Mouse (Mus musculus) heart, adult 2 months (tissue): ENCODE measurements at regions not wholly inside any gene's neighbourhood (a gene's known extent, or its start where the extent isn't known, plus 50 kb on each side); places are given as distances from the start of the nearest gene placed in this dataset.
A peak's percentile ranks its signal among the peaks of the same experiment; 100 is the strongest.
"Not testable (repeated sequence)": the region's sequence is repeated elsewhere in the genome, so short reads cannot be mapped to it uniquely, and the experiment has no call there.

Source experiments
- DNase-seq, 2 experiments: peaks; one replicate each; pipeline ENCODE4 v3.0.0; 2021
- H3K27ac ChIP-seq: fragments of 200-600 bp; 2 replicates; pipeline ENCODE4 v1.8.1; 2022
- H3K27me3 ChIP-seq: fragments of 200-500 bp; 2 replicates; pipeline ENCODE4 v1.6.1; 2012; ENCODE audit warnings: mild to moderate bottlenecking, low read length, inconsistent platforms, mixed read lengths; ENCODE audit not compliant: control insufficient read depth, insufficient read depth
- H3K36me3 ChIP-seq: fragments of 200-500 bp; 2 replicates; pipeline ENCODE4 v1.6.1; 2012; ENCODE audit warnings: low read length, inconsistent platforms; ENCODE audit not compliant: control insufficient read depth, insufficient read depth
- H3K4me1 ChIP-seq: fragments of 200-500 bp; 2 replicates; pipeline ENCODE4 v1.6.1; 2011; ENCODE audit warnings: low read length; ENCODE audit not compliant: control insufficient read depth, insufficient read depth
- H3K4me3 ChIP-seq: fragments of 200-600 bp; 2 replicates; pipeline ENCODE4 v1.8.1; 2022
- H3K79me2 ChIP-seq: fragments of 200-500 bp; replicated peaks from 2 replicates; pipeline ENCODE4 v1.6.1; 2012; ENCODE audit warnings: mild to moderate bottlenecking, inconsistent platforms, low read length, moderate library complexity, mixed read lengths; ENCODE audit not compliant: control insufficient read depth, insufficient read depth
- H3K9ac ChIP-seq: fragments of 200-500 bp; 2 replicates; pipeline ENCODE4 v1.6.1; 2012; ENCODE audit warnings: low read depth, mild to moderate bottlenecking, control low read depth, inconsistent platforms, low read length, mixed read lengths
- CTCF ChIP-seq: fragments of 200-600 bp; IDR thresholded peaks from 2 replicates; pipeline ENCODE4 v1.8.1; 2022; ENCODE audit warnings: antibody characterized with exemption, mild to moderate bottlenecking, moderate library complexity
- EP300 ChIP-seq: fragments of 200-500 bp; IDR thresholded peaks from 2 replicates; pipeline ENCODE4 v1.6.1; 2011; ENCODE audit warnings: low read depth, low read length, control low read depth; ENCODE audit not compliant: insufficient read depth
- POLR2A ChIP-seq: fragments of 200-500 bp; IDR thresholded peaks from 2 replicates; pipeline ENCODE4 v1.6.1; 2011; ENCODE audit warnings: mild to moderate bottlenecking, low read depth, low read length, control low read depth; ENCODE audit not compliant: insufficient read depth
- WGBS: fragments of 180-500 bp; shearing (Covaris S2); methylation state at CpG from one replicate; pipeline ENCODE4 v1.1.7; 2018; 5-methylcytosine and 5-hydroxymethylcytosine counted together
- intact Hi-C: fragments of 180-260 bp; cut with DNase I; formaldehyde crosslinking; loops from one replicate; pipeline ENCODE4 v1.15.1; 2025

GRCm38 (mm10) chr17:7527681-7528080 is 142.4 kb upstream of the Unc93a2 start:
- no peak for TF ChIP-seq POLR2A
- TF ChIP-seq CTCF = peak; percentile 41
- intact Hi-C loops = no loop called here
- no peaks in the 10 kb centered on the region for H3K27me3 ChIP-seq
- no peak overlapping the region for H3K4me3 ChIP-seq
- H3K79me2 ChIP-seq = no peaks in the 10 kb centered on the region
- H3K36me3 ChIP-seq = no peaks in the 10 kb centered on the region
- no peak overlapping the region for H3K9ac ChIP-seq
- WGBS = 71% methylated on average over 3 of the region's 3 CpGs
- no peak for DNase-seq
- no peaks in the 10 kb centered on the region for H3K4me1 ChIP-seq
- no peak overlapping the region for H3K27ac ChIP-seq

GRCm38 (mm10) chr17:7524497-7524896 is 139.2 kb upstream of the Unc93a2 start:
- H3K4me1 ChIP-seq, DNase-seq, H3K4me3 ChIP-seq, H3K79me2 ChIP-seq, H3K27ac ChIP-seq, intact Hi-C loops, H3K9ac ChIP-seq, H3K36me3 ChIP-seq, H3K27me3 ChIP-seq: not testable (repeated sequence)
- WGBS = 93% methylated on average over 11 of the region's 11 CpGs

GRCm38 (mm10) chr17:7521127-7521526 is 135.9 kb upstream of the Unc93a2 start:
- no peaks in the 10 kb centered on the region for H3K36me3 ChIP-seq
- H3K27ac ChIP-seq = no peak overlapping the region
- no peaks in the 10 kb centered on the region; the same call in 1 of the 2 replicates for H3K4me1 ChIP-seq
- intact Hi-C loops = no loop called here
- no peak for TF ChIP-seq POLR2A
- TF ChIP-seq CTCF = no peak
- TF ChIP-seq EP300 = no peak
- H3K4me3 ChIP-seq = no peak overlapping the region
- H3K27me3 ChIP-seq = no peaks in the 10 kb centered on the region
- no peak for DNase-seq
- 33% methylated on average over 10 of the region's 10 CpGs for WGBS
- H3K79me2 ChIP-seq = no peaks in the 10 kb centered on the region
- no peak overlapping the region for H3K9ac ChIP-seq
